Mouse (Mus musculus) heart, embryonic 11.5 days (tissue): ENCODE results near the gene Brms1l. TPM values are rescaled to one million over a fixed set of nuclear protein-coding genes. Genes with fewer than 3 reads are reported as not detected.

Source experiments
- ATAC-seq: fragments of 200-750 bp; cut with Nextera tagmentation; replicated peaks from 2 replicates; pipeline ENCODE4 v1.8.0; 2017; ENCODE audit warnings: moderate library complexity; ENCODE audit not compliant: insufficient number of reproducible peaks, low FRiP score, low TSS enrichment
- H3K27ac ChIP-seq: fragments of 300-500 bp; sonication (generic); 2 replicates; pipeline ENCODE4 v1.5.1; 2014; ENCODE audit warnings: mild to moderate bottlenecking, low read depth, low read length
- H3K27me3 ChIP-seq: fragments of 300-500 bp; sonication (generic); 2 replicates; pipeline ENCODE4 v1.6.1; 2014; ENCODE audit warnings: mild to moderate bottlenecking, low read length, mixed read lengths; ENCODE audit not compliant: control insufficient read depth, insufficient read depth
- H3K36me3 ChIP-seq: fragments of 300-500 bp; sonication (generic); 2 replicates; pipeline ENCODE4 v1.6.1; 2014; ENCODE audit warnings: mild to moderate bottlenecking, low read length, moderate library complexity, mixed read lengths; ENCODE audit not compliant: control insufficient read depth, insufficient read depth
- H3K4me1 ChIP-seq: fragments of 300-500 bp; sonication (generic); 2 replicates; pipeline ENCODE4 v1.6.1; 2014; ENCODE audit warnings: low read length; ENCODE audit not compliant: control insufficient read depth, insufficient read depth
- H3K4me2 ChIP-seq: fragments of 300-500 bp; sonication (generic); 2 replicates; pipeline ENCODE4 v1.6.1; 2014; ENCODE audit warnings: mild to moderate bottlenecking, moderate library complexity
- H3K4me3 ChIP-seq: fragments of 300-500 bp; sonication (generic); 2 replicates; pipeline ENCODE4 v1.5.1; 2014; ENCODE audit warnings: low read depth, low read length
- H3K9ac ChIP-seq: fragments of 300-500 bp; sonication (generic); 2 replicates; pipeline ENCODE4 v1.6.1; 2014; ENCODE audit warnings: mild to moderate bottlenecking, low read depth, low read length, moderate library complexity
- H3K9me3 ChIP-seq: fragments of 300-500 bp; sonication (generic); replicated peaks from 2 replicates; pipeline ENCODE4 v1.6.1; 2016; ENCODE audit warnings: low read length; ENCODE audit not compliant: control insufficient read depth
- WGBS: fragments of 180-500 bp; shearing (Covaris S2); extraction: QIAGEN DNeasy Blood & Tissue Kit; methylation state at CpG from one replicate; pipeline ENCODE4 v1.1.7; 2014; ENCODE audit not compliant: insufficient replicate concordance; 5-methylcytosine and 5-hydroxymethylcytosine counted together
- polyA plus RNA-seq: library from polyadenylated mRNA; unstranded; fragments of >200 nt; fragmentation: Nextera tagmentation; extraction: Ambion mirVana; gene quantifications from 2 replicates; pipeline ENCODE4 v1.2.1, GENCODE M21; 2014

Brms1l gene
- polyA plus RNA-seq, 1 experiment from 2014 or later: 26.0 TPM

DNA sequence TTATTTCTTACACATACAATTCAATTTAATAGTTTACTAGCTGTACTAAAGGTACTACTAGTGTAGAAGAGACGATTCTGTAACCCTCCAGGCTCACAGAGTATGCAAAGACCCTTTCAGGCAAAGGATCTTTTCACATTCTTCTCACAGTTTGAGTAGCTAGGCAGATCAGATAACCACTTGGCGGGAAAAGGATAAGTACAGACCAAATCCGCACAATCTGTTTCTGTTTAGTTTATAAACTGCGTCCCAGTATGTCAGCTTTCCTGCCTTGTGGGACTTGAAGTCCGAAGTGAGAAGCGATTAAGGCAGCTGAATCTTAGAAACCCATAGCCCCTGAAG lies 296 bp upstream of the Brms1l start:
- no peak for ATAC-seq
- Histone ChIP-seq H3K4me1 (no peaks in the 10 kb centered on the region), H3K4me3 (peak overlapping the region; percentile 83), H3K4me2 (peak overlapping the region; percentile 60), H3K27ac (peak overlapping the region; percentile 55; the same call in 1 of the 2 replicates), H3K9ac (peak overlapping the region; percentile 68), H3K9me3 (no peaks in the 10 kb centered on the region), H3K36me3 (no peaks in the 10 kb centered on the region), H3K27me3 (no peaks in the 10 kb centered on the region)
- WGBS: under 1% methylated on average over 6 of the region's 6 CpGs

DNA sequence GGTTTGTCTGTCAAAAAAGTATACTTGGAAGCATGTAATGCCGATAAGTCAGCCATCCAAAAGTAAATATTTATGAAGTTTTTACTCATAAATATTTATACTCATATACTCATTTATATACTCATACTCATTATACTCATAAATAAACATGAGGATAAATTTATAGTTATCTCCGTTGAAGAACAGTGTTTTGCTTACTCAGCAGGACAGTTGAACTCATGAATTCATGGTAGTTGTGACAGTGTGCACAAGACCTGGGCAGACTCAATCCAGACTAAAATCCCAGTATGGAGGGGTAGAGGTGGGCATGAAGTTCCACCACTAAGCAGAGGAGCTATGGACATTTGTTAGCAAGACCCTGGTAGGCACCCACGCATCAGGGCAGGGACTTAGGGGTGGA lies 1.4 kb downstream of the Brms1l start:
- Histone ChIP-seq H3K27me3 (no peaks in the 10 kb centered on the region), H3K27ac (no peak overlapping the region), H3K4me2 (peak overlapping the region; percentile 79), H3K9me3 (no peaks in the 10 kb centered on the region), H3K9ac (no peak overlapping the region), H3K4me3 (peak overlapping the region; percentile 83; the same call in 1 of the 2 replicates), H3K36me3 (0 out of 2 replicates have a peak, but pooled peaks cover 2% of the 10 kb centered on the region), H3K4me1 (no peaks in the 10 kb centered on the region)
- ATAC-seq: no peak
- WGBS: 90% methylated on average over 3 of the region's 3 CpGs

DNA sequence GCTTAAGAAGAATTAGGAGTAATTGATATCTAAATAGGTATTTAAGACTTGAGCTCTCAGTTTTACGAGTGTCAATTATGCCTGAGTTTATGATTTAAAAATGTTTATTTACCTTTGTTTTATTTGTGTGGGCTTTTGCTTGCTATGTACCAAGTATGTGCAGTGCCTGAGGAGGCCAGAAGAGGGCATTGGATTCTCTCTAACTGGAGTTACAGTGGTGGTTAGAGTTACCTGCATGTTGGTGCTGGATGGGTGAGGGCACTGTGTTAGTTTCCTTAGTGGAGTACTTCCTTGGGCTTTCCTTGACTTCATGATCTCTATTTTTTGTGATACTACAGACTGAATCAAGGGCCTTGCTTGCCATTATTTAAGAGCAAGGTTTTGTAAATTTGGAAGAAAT lies 10.6 kb downstream of the Brms1l start:
- ATAC-seq: no peak
- H3K36me3 ChIP-seq: peaks cover 18% of the 10 kb centered on the region

DNA sequence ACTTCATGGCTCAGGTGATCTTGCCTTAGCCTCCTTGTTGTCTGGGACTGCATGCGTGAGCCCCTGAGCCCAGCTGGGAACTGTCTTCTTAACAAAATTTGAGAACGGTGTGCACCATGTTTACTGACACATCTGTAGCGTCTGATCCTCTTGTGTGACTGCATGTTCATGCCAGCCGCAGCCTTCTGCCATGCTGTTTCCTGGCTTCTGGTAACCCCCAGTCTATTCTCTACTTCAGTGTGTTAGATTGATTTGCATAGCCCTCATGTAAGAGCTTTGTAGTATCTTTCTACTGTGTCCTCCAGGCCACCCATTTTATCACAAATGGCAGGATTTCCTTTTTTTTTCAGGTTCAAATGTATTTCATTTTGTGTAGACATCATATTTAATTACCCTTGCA lies 11.7 kb downstream of the Brms1l start:
- ATAC-seq: no peak
- Histone ChIP-seq H3K9ac (no peak overlapping the region), H3K4me1 (no peaks in the 10 kb centered on the region), H3K4me2 (no peak overlapping the region), H3K27ac (no peak overlapping the region), H3K9me3 (no peaks in the 10 kb centered on the region), H3K27me3 (no peaks in the 10 kb centered on the region), H3K36me3 (peaks cover 18% of the 10 kb centered on the region), H3K4me3 (no peak overlapping the region)
- 95% methylated on average over 4 of the region's 4 CpGs for WGBS

More for the DNA sequence above, 10.6 kb downstream of the Brms1l start:
- Histone ChIP-seq H3K27ac (no peak overlapping the region), H3K4me3 (no peak overlapping the region), H3K9me3 (no peaks in the 10 kb centered on the region), H3K27me3 (no peaks in the 10 kb centered on the region), H3K4me2 (no peak overlapping the region), H3K4me1 (no peaks in the 10 kb centered on the region), H3K9ac (no peak overlapping the region)
- 67% methylated on average over 1 of the region's 1 CpGs for WGBS

DNA sequence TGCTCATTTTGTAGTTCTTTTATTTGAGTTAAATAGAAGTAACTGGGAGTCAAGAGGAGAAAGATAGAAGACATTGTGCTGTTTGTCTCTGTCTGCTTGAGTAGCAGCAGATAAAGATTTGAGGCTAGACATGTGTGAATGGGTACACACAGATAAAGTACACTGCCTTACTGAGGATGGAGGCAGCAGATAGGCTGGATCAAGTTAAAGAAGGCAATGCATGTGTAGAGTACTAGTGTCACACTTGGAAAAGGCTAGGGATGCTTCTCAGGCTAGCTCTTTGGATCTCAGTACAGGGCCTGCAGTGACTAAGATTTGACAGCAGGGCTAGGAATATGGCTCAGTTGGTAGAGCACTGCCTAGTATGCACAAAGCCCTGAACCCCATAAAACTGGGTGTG lies 14.5 kb downstream of the Brms1l start:
- Histone ChIP-seq H3K4me2 (no peak overlapping the region), H3K4me3 (no peak overlapping the region), H3K27ac (no peak overlapping the region), H3K9ac (no peak overlapping the region), H3K27me3 (no peaks in the 10 kb centered on the region), H3K9me3 (no peaks in the 10 kb centered on the region), H3K36me3 (peaks cover 21% of the 10 kb centered on the region), H3K4me1 (no peaks in the 10 kb centered on the region)
- ATAC-seq: no peak

DNA sequence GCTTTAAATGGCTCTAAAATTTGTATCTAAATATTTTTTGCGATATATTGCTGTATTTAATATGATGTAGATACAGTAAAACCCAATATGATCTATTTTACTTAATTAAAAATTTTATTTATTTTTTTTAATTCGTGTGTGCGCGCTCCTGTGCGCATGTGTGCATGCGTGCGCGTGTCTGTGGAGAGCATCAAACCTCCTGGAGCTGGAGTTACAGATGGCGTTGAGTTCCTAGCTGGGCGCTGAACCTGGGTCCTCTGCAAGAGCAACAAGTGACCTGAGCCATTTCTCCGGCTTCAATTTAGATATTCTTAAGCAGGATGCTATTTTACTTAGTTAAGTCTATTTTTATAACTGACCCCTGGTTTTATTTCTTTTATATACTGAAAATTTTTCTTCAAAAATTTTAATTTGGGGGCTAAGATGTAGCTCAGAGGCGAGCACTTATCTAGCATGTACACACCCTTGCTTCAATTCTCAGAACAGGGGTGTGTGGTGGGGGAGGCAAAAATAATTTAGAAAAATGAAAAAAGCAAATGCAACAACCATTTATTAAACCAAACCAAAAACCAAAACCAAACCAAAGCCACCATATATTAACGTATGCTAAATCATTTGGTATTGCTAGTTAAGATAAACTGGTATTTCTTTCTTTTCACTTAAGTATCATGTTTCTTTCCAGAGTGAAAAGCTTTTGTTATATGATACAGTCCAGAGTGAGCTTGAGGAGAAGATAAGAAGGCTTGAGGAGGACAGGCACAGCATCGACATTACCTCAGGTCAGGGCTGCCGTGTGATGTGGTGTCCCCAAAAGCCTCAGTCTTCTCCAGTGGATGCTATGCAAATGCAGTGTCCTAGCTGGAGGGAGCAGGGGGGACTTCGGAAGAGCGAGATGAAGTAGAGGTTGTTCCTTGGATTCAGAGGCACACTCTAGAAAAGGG lies 23.6 kb downstream of the Brms1l start:
- peaks cover 28% of the 10 kb centered on the region for H3K36me3 ChIP-seq
- H3K4me3 ChIP-seq: no peak overlapping the region
- no peak overlapping the region for H3K27ac ChIP-seq
- WGBS: 85% methylated on average over 17 of the region's 17 CpGs
- no peaks in the 10 kb centered on the region for H3K4me1 ChIP-seq
- H3K9ac ChIP-seq: no peak overlapping the region
- H3K27me3 ChIP-seq: no peaks in the 10 kb centered on the region
- no peak overlapping the region for H3K4me2 ChIP-seq
- no peaks in the 10 kb centered on the region; the same call in 1 of the 2 replicates for H3K9me3 ChIP-seq
- ATAC-seq: no peak

DNA sequence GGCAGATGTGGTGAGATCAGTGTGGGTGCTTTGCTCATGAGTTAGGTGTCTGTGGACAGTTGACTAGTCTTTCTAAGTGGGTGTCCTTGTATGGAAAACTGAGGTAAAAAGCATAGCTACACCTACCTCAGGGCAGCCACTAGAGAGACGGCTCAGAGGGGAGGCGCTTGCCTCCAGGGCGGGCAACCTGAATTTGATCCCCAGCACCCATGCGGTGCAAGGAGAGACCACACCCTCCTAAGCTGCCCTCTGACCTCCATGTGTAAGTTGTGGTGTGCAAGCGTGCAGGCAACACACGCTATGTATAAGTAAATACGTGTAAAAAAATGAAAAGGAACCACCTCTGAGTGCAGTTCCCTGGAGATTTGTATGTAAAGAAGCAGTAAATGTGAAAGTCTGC lies 24.5 kb downstream of the Brms1l start:
- no peak overlapping the region for H3K9ac ChIP-seq
- no peak overlapping the region for H3K27ac ChIP-seq
- H3K4me3 ChIP-seq: no peak overlapping the region
- no peak overlapping the region for H3K4me2 ChIP-seq
- 87% methylated on average over 7 of the region's 7 CpGs for WGBS
- ATAC-seq: no peak
- H3K4me1 ChIP-seq: no peaks in the 10 kb centered on the region
- peaks cover 22% of the 10 kb centered on the region for H3K36me3 ChIP-seq
- no peaks in the 10 kb centered on the region for H3K27me3 ChIP-seq
- H3K9me3 ChIP-seq: no peaks in the 10 kb centered on the region; the same call in 1 of the 2 replicates

DNA sequence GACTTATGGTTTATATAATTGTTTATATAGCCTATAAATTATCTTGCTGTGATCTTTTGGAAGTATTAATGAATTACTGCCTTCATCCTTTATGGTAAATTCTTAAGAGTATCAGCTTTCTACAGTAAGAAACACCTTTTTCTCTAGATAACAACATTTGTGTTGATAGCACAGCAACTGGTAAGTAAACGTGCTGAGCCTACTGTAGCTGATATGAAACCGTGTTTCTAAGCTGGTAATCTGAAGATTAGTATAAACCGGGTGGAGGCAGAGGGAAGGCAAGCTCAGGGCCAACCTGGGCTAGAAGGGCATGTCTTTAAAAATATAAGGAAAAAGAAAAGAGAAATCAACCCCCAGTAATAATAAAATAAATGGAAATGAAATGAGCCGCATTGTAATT lies 31.6 kb downstream of the Brms1l start:
- Histone ChIP-seq H3K27ac (no peak overlapping the region), H3K36me3 (peaks cover 24% of the 10 kb centered on the region)

More for the DNA sequence above, 31.6 kb downstream of the Brms1l start:
- H3K27me3 ChIP-seq: no peaks in the 10 kb centered on the region
- no peaks in the 10 kb centered on the region for H3K4me1 ChIP-seq
- no peak for ATAC-seq
- H3K4me3 ChIP-seq: no peak overlapping the region
- H3K9ac ChIP-seq: no peak overlapping the region
- 77% methylated on average over 4 of the region's 4 CpGs for WGBS
- H3K9me3 ChIP-seq: no peaks in the 10 kb centered on the region; the same call in 1 of the 2 replicates
- H3K4me2 ChIP-seq: no peak overlapping the region
